ENCODE assay signal across 13 mouse cellular contexts in the genomic region with DNA sequence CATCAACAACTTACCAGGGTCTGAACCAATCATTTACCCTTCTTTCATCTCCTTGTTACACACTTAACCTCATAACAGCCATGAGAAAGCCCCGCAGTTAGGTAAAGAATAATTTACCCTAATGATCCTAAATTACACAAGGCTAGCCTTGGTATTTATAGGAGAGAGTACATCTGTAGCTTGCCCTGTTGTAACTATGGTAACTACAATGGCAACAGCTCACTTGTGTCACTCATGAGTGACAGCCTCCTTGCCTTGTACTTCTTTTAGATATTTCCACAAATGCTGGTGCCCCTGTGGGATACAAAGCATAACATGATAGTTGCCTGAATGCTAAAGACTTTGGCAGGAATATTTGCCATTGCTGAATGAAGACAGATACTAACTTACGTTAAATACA.
"Had no signal": no experiment of that assay in that cellular context is flagged by ENCODE, and none has a peak within 500 bp of the region (broad histone marks: within the 10 kb centered on the region; RNA-seq: fewer than 3 reads in every experiment).

No protein-coding gene starts in this region.

- H3K27ac ChIP-seq: kidney, postnatal 0 days; limb, embryonic 15.5 days; liver, embryonic 12.5 days; lung, embryonic 15.5 days; macrophage had no signal

- H3K4me3 ChIP-seq: limb, embryonic 15.5 days; liver, embryonic 12.5 days; lung, embryonic 15.5 days; megakaryocyte, embryonic 14.5 days had no signal

- DNase-seq: kidney, adult 8-10 months; kidney, postnatal 36 days; layer of hippocampus, adult 9-11 months; layer of hippocampus, postnatal 36 days; lung, postnatal 14 days; thymus, adult 18-20 months; thymus, postnatal 14 days had no signal

- H3K9me3 ChIP-seq: limb, embryonic 15.5 days; liver, embryonic 12.5 days; lung, embryonic 15.5 days had no signal

- H3K36me3 ChIP-seq: limb, embryonic 15.5 days; liver, embryonic 12.5 days; lung, embryonic 15.5 days had no signal

- H3K4me2 ChIP-seq: limb, embryonic 15.5 days; liver, embryonic 12.5 days; lung, embryonic 15.5 days had no signal

- ATAC-seq: liver, embryonic 12.5 days had no signal

- H3K9ac ChIP-seq: limb, embryonic 15.5 days; liver, embryonic 12.5 days; lung, embryonic 15.5 days had no signal

- H3K27me3 ChIP-seq: limb, embryonic 15.5 days; liver, embryonic 12.5 days; lung, embryonic 15.5 days; megakaryocyte, embryonic 14.5 days had no signal

- H3K4me1 ChIP-seq: limb, embryonic 15.5 days; liver, embryonic 12.5 days; lung, embryonic 15.5 days; megakaryocyte, embryonic 14.5 days had no signal
